Mouse (Mus musculus) neural tube, embryonic 14.5 days (tissue): ENCODE data around the gene Ntmt1. TPM values are rescaled to one million over a fixed set of nuclear protein-coding genes. Genes with fewer than 3 reads are reported as not detected.
A peak's percentile ranks its signal among the peaks of the same experiment; 100 is the strongest.

Experiments used
- ATAC-seq: fragments of 200-750 bp; cut with Nextera tagmentation; 2 replicates; pipeline ENCODE4 v1.8.0; 2017; ENCODE audit warnings: low read depth, mild to moderate bottlenecking, moderate TSS enrichment, moderate library complexity
- H3K27ac ChIP-seq: fragments of 300-500 bp; sonication (generic); 2 replicates; pipeline ENCODE4 v1.5.1; 2014; ENCODE audit warnings: low read depth, mild to moderate bottlenecking, control low read depth, low read length, moderate library complexity, mixed read lengths
- H3K27me3 ChIP-seq: fragments of 300-500 bp; sonication (generic); 2 replicates; pipeline ENCODE4 v1.6.1; 2014; ENCODE audit warnings: low read length; ENCODE audit not compliant: control insufficient read depth, insufficient read depth
- H3K36me3 ChIP-seq: fragments of 300-500 bp; sonication (generic); 2 replicates; pipeline ENCODE4 v1.6.1; 2014; ENCODE audit warnings: low read length, mixed read lengths; ENCODE audit not compliant: control insufficient read depth, insufficient read depth
- H3K4me1 ChIP-seq: fragments of 300-500 bp; sonication (generic); 2 replicates; pipeline ENCODE4 v1.6.1; 2014; ENCODE audit warnings: low read length; ENCODE audit not compliant: control insufficient read depth, insufficient read depth
- H3K4me2 ChIP-seq: fragments of 300-500 bp; sonication (generic); 2 replicates; pipeline ENCODE4 v1.6.1; 2014; ENCODE audit warnings: mild to moderate bottlenecking, low read depth, low read length, control low read depth
- H3K4me3 ChIP-seq: fragments of 300-500 bp; sonication (generic); 2 replicates; pipeline ENCODE4 v1.5.1; 2014; ENCODE audit warnings: low read depth, low read length, control low read depth, mixed read lengths
- H3K9ac ChIP-seq: fragments of 300-500 bp; sonication (generic); replicated peaks from 2 replicates; pipeline ENCODE4 v1.6.1; 2014; ENCODE audit warnings: low read depth, mild to moderate bottlenecking, control low read depth, low read length, mixed read lengths
- H3K9me3 ChIP-seq: fragments of 300-500 bp; sonication (generic); 2 replicates; pipeline ENCODE4 v1.6.1; 2016; ENCODE audit warnings: low read length; ENCODE audit not compliant: control insufficient read depth
- WGBS: fragments of 180-500 bp; shearing (Covaris S2); extraction: QIAGEN DNeasy Blood & Tissue Kit; methylation state at CpG from one replicate; pipeline ENCODE4 v1.1.7; 2014; 5-methylcytosine and 5-hydroxymethylcytosine counted together
- polyA plus RNA-seq: library from polyadenylated mRNA; unstranded; fragments of >200 nt; fragmentation: Nextera tagmentation; extraction: Ambion mirVana; gene quantifications from 2 replicates; pipeline ENCODE4 v1.2.1, GENCODE M21; 2014

Gene Ntmt1
- polyA plus RNA-seq, 1 experiment from 2014 or later, result 112 TPM

DNA sequence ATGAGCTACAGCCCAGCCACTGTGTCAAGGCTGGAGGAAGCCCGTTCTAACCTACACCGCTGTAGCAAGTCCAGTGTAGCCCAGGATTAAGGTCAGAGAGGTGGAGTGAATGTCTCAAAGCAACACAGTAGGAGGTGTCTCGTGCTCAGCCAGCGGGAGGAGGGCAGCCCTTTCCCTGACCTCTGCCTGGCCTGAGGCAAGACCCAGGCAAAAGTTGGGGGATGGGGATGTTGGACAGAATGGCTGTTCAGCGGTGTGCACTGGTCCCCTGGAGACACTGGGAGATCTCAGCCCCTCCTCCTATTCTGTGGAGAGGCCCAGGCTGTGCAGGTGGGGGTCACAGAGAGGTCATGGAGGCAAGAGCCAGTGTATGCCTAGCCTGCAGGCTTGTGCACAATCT, 28.4 kb upstream of the Ntmt1 start:
- Histone ChIP-seq H3K4me2 (no peak overlapping the region), H3K36me3 (no peaks in the 10 kb centered on the region), H3K27me3 (no peaks in the 10 kb centered on the region), H3K27ac (no peak overlapping the region), H3K4me1 (peaks cover 6% of the 10 kb centered on the region; the same call in 1 of the 2 replicates), H3K9ac (no peak overlapping the region), H3K4me3 (no peak overlapping the region), H3K9me3 (no peaks in the 10 kb centered on the region)
- WGBS, result 7% methylated on average over 5 of the region's 5 CpGs
- ATAC-seq, result no peak

DNA sequence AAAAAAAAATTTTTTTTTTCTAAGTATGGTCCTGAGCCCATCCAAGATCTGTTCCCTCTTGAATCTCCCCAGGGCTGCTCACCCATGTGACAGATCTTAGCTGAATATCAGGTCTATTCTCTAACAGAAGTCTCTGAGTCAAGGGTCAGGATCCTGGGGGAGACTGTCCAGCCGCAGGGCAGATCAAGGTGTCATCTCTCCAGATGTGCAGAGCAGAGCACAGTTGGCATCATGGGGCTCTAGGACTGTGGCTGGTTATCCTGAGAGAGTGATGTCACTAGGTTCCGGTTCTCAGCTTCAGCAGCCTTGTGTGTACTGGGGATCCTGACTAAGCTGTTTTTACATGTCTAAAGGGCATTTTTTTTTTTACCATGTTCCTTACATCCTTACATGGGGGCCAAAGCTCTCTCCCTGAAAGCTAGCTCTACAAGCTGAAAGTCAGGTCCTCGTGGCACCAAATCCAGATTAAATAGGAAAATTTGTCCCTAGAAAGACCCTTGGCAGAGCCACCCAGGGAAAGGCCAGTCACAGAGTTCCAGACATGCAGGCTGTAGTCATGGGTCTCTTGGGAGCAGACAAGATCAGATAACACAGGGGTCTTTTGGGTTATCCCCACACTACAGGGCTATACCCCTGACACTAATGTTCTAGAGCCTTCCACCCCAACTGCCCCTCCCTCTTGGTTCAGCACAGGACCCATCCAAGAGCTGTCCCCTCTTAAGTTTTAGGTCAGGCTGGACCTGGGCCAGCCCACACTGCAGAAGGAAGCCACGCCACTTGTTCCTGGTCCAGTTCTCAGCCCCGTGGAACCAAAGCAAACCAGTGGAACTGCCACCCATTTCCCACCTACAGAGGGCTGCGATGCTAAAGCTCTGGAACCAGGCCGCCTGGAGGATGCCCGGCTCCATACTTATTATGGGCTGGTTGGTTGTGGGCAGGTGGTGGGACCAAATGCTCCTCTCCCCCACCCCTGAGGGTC, 25.0 kb upstream of the Ntmt1 start:
- no peaks in the 10 kb centered on the region for H3K9me3 ChIP-seq
- peak overlapping the region; percentile 49 for H3K4me2 ChIP-seq
- peaks cover 13% of the 10 kb centered on the region for H3K4me1 ChIP-seq
- H3K27me3 ChIP-seq, result no peaks in the 10 kb centered on the region
- ATAC-seq, result 0 out of 2 replicates have a peak, but pooled peaks have one; percentile 11
- 79% methylated on average over 8 of the region's 8 CpGs for WGBS
- H3K27ac ChIP-seq, result no peak overlapping the region
- no peak overlapping the region for H3K4me3 ChIP-seq
- H3K36me3 ChIP-seq, result no peaks in the 10 kb centered on the region
- no peak overlapping the region; the same call in 1 of the 2 replicates for H3K9ac ChIP-seq

GRCm38 (mm10) chr2:30783346-30783745, 24.3 kb upstream of the Ntmt1 start:
- H3K4me1 ChIP-seq, result peaks cover 13% of the 10 kb centered on the region
- no peaks in the 10 kb centered on the region for H3K27me3 ChIP-seq
- no peak overlapping the region for H3K27ac ChIP-seq
- no peak overlapping the region; the same call in 1 of the 2 replicates for H3K9ac ChIP-seq
- WGBS, result 0% methylated on average over 13 of the region's 13 CpGs
- no peak overlapping the region for H3K4me3 ChIP-seq
- H3K36me3 ChIP-seq, result no peaks in the 10 kb centered on the region
- peak overlapping the region; percentile 49 for H3K4me2 ChIP-seq
- peak; percentile 73 for ATAC-seq
- no peaks in the 10 kb centered on the region for H3K9me3 ChIP-seq

GRCm38 (mm10) chr2:30784078-30784994, 23.3 kb upstream of the Ntmt1 start:
- H3K4me2 ChIP-seq, result peak overlapping the region; percentile 35

GRCm38 (mm10) chr2:30787466-30787865, 20.2 kb upstream of the Ntmt1 start:
- no peak for ATAC-seq
- Histone ChIP-seq H3K9me3 (no peaks in the 10 kb centered on the region), H3K27me3 (no peaks in the 10 kb centered on the region), H3K4me2 (no peak overlapping the region), H3K9ac (no peak overlapping the region), H3K27ac (no peak overlapping the region), H3K4me3 (no peak overlapping the region), H3K36me3 (no peaks in the 10 kb centered on the region), H3K4me1 (peaks cover 11% of the 10 kb centered on the region)
- WGBS, result 59% methylated on average over 4 of the region's 4 CpGs

More at GRCm38 (mm10) chr2:30784078-30784994, 23.3 kb upstream of the Ntmt1 start:
- ATAC-seq, result peak; percentile 22; the same call in 1 of the 2 replicates
- Histone ChIP-seq H3K27ac (no peak overlapping the region), H3K9ac (peak overlapping the region; percentile 25; the same call in 1 of the 2 replicates), H3K36me3 (no peaks in the 10 kb centered on the region), H3K4me1 (peaks cover 12% of the 10 kb centered on the region), H3K27me3 (no peaks in the 10 kb centered on the region), H3K9me3 (no peaks in the 10 kb centered on the region), H3K4me3 (0 out of 2 replicates have a peak overlapping the region, but pooled peaks have one; percentile 3)
- 11% methylated on average over 36 of the region's 40 CpGs for WGBS

- Histone ChIP-seq H3K9me3 (no peaks in the 10 kb centered on the region), H3K9ac (no peak overlapping the region), H3K4me3 (no peak overlapping the region), H3K4me1 (peaks cover 20% of the 10 kb centered on the region), H3K36me3 (no peaks in the 10 kb centered on the region), H3K27me3 (no peaks in the 10 kb centered on the region), H3K27ac (no peak overlapping the region), H3K4me2 (no peak overlapping the region)
- 81% methylated on average over 7 of the region's 7 CpGs for WGBS
- no peak for ATAC-seq
Measured at GRCm38 (mm10) chr2:30792061-30792460, 15.6 kb upstream of the Ntmt1 start.

DNA sequence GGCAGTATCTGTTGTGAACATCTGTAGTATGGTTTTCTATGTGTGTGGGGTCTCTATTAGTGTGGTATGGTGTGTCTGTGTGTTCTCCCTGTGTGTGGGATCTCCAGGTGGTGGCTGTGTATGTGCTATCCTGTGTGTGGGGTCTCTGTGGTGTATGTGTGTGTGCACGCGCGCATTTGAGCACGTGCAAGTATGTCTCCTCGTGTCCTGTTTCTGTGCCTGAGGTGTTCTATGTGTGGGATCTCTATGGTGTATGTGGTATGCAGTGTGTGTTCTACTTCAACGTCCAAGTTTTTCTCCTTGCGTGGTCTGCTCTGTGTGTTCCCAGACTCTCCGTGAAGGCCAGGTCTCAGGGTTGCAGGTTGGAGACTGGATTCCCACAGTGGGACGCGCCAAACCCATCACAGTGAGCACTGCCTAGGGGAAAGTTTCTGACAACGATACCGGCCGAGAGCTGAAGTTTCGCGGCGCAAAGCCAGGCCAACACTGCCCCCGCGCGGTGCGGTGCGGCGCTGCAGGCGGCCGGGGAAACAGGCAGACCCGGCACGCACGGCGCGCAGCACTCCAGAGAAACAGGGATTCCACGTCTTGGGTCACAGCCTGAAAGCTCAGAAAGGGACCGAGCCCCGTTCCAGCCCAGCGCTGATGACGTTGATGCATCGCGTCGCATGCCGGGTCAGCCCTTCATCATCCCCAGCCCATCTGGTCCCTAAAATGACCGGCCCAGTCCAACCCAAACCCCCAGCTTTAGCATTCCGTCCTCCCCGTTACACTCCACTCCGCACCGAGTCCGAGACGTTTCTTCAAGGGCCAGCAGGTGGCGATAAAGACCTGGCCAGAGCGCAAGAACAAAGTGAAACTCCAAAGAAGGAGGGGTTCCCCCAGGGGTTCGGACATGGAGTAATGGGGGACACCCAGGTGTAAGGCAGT, 13.2 kb upstream of the Ntmt1 start:
- Histone ChIP-seq H3K36me3 (no peaks in the 10 kb centered on the region), H3K4me2 (peak overlapping the region; percentile 55), H3K4me1 (peaks cover 21% of the 10 kb centered on the region), H3K9ac (0 out of 2 replicates have a peak overlapping the region, but pooled peaks have one; percentile 51), H3K9me3 (no peaks in the 10 kb centered on the region), H3K27me3 (no peaks in the 10 kb centered on the region; the same call in 1 of the 2 replicates), H3K27ac (peak overlapping the region; percentile 77), H3K4me3 (peak overlapping the region; percentile 27)
- ATAC-seq, result peak; percentile 74
- WGBS, result 6% methylated on average over 46 of the region's 48 CpGs
